Mouse (Mus musculus): ENCODE results near the gene Ablim2.

Ablim2 gene

DNA sequence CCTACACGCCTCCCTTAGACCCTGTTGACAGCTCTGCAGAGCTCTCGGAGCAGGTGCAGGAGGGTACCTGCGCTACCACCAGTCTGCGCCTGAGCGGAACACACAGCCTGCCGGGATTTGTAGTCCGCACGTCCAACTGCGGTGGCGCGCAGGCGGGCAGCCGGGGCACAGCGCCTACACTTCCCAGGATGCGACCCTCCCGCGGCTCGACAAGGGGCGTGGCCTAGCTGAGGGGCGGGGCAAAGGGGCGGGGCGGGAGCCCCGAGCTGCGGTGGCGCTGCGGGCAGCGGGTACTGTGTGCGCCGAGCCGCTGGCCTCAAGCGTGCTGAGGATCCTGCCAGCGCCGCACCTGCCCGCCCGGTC, at the start of gene Ablim2:
Gene Ablim2, plus strand, starts transcription at position 242 of the 363 bp plus-strand sequence.
- peak; percentile 97 for DNase-seq (ENCODE audit: low read depth, low spot score)

DNA sequence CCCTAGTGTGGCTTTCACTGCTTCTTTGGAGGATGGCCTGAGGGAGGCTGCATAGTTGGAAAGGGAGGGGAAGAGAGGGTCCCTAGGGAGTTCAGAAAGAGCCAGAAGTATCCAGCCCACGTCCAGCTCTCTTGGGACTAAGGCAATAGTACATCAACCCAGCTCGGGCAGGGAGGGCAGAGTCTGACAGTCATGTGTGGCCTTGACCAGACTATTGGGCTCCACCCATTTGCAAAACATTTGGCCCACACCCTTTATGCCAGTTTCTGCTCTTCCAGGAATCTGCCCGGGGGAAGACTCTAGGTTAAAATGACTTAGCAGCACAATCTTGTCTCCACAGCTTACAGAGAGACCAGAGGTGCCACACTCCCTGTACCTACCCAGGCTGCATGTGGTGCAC, 47.2 kb upstream of the Ablim2 start:
- peak; percentile 42 for DNase-seq (ENCODE audit: low read depth, low spot score)

DNA sequence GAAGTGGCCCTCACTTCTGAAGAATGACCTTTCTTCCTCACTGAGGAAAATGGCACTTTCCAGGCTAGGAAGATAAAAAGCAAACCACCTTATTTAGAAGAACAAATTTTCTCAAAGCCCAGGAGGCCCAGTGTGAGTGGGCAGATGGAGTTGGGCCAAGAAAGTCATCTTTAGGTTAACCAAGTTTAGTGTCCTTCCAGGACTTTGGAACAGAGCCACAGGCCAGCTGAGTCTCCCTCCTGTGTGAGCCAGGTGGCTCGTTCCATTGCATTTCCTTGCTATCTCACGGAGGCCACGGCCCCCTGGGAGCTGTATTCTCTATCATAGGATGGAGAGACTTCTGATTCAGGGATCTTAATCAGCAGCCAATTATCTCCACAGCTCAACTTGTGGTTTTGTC, 46.7 kb upstream of the Ablim2 start:
- DNase-seq (ENCODE audit: low read depth, low spot score): no peak

DNA sequence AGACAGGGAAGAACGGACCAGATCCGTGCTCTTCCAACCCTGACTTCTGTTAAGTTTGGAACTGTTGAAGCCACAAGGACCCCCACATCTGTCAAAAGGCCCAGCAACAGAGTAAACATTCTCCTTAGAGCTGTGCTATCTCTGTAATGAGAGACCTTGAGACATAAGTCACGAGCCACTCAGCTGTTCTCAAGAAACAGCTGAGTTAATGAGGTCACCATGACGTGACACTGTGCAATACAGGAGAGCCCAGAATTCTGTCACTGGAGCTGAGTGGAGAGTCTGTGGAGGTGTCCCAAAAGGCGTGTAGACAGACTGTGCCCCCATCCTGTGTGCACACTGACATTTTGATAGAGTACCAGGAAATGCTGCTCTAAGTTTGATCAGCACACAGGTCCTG, 45.2 kb upstream of the Ablim2 start:
- DNase-seq (ENCODE audit: low read depth, low spot score): no peak

DNA sequence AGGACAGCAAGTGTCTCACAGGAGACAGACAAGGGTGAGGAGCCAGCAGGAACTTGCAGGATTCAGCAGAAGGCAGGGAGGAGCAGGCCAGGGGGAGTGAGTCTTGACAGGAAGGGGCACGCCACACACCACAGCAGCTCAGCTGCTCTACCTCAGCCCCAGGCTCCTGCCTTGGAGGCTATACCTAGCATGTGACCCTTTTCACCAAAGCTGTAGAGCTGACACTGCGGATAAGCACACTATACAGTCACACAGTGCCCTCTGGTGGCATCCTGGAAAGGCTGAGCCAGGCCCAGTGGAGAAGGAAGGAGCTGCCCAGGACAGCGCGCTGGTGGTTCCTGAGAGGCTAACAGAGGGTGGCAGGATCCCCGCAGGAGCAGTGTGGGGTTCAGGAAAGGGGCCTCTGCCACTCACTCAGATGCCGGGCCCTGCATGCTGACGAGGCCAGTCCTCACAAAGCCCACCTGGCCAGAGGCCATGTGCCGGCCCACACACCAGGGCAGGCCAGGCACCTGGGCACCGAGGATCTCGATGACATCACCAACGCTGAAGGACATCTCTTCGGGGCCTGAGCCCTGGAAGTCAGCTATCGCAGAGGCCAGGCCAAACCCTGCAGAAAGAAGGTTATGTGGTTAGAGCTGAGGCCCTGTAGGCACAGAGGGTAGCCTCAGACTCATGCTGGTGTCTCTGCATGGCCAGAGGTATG, 43.9 kb upstream of the Ablim2 start:
- peak; percentile 89 for DNase-seq (ENCODE audit: low read depth, low spot score)

DNA sequence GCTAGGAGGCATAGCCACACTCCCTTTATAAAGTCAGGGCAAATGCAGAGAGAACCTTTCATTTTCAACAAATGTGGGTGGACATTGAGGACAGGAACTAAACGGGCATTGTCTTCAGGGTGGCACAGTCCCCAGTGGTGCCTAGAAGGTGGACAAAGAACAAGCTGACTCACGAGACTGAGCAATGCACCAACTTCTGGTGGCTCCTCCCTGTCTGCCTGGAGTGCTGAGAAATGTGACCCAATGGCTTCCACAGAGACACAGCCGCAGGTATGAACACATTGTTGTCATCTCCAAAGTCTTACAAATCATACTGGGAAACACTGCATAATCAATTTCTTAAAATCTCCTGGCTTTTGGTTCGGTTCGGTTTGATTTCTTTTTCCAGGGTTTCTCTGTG, 40.2 kb upstream of the Ablim2 start:
- peak; percentile 42 for DNase-seq (ENCODE audit: low read depth, low spot score)

DNA sequence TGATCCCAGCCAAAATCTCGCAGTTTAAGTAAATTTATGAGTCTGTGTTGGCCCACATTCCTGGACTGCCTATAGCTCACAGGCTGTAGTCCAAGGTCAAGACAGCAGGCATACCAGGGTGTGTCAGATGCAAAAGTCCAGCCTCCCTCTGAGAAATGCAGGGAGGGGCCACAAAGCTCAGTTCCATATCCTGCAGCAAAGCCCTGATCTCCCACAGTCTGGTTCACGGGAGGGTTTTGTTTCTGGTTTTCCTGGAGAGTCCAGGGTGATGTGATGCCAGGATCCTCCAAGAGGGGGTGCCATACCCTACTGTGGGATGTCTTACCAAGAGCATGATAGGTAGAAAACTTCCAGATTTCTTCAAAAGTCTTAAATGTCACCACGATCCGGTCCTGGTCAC, 39.7 kb upstream of the Ablim2 start:
- peak; percentile 99 for DNase-seq (ENCODE audit: low read depth, low spot score)

DNA sequence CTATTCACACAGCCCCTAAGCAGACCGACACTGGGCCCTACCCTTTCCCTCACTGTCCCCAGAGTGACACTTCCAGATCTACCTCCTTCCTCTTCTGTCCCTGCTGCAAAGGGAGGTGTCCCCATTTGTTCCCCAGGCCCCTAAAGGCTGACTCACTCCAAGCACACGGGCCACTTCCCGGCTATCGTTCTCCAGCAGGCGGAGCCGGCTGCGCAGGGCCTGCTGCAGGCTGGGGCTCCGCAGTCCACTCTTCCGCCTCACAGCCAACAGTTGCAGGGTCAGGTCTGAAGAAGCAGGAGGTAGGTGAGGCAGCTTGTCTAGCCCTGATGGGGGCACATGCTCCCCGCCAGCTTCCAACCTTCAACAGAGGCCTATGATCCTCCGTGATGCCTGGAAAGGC, 38.9 kb upstream of the Ablim2 start:
- DNase-seq (ENCODE audit: low read depth, low spot score): no peak

DNA sequence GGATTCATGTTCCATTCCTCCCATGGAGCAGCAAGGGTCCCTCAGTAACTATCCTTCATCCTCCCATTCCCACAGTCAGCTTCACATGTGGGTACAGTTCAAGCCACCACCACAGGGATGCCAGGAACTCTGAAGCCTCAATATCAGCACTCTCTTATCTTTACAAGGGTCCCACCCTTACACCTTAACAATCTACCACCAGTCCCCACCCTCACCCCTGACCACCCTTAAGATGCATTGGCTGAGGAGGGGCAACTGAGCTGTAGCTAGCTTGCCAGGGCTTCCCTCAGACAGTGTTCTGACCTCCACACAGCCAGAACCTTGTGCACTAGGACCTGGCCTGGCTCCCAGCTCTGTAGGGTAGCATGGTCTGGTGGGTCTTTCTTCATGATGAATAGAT, 38.3 kb upstream of the Ablim2 start:
- no peak for DNase-seq (ENCODE audit: low read depth, low spot score)

DNA sequence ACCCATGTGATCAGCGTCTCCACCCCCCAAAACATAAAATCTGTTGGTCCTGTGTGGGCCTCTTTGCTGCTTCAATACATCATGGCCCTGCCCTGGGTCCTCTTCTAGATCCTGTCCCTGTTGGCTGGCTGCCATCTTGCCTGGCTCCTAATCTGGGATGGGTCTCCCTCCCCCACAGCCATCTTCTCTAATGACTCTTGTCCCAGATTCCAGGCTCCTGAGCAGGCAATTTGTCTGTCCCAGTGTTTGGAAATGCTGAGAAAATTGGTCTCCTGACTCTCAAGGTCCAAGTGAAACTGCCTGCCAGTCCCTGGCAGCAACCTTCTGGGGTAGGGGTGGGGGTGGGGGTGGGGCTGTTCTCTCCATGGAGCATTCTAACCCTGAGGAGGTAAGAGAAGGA, 37.8 kb upstream of the Ablim2 start:
- DNase-seq (ENCODE audit: low read depth, low spot score): no peak

DNA sequence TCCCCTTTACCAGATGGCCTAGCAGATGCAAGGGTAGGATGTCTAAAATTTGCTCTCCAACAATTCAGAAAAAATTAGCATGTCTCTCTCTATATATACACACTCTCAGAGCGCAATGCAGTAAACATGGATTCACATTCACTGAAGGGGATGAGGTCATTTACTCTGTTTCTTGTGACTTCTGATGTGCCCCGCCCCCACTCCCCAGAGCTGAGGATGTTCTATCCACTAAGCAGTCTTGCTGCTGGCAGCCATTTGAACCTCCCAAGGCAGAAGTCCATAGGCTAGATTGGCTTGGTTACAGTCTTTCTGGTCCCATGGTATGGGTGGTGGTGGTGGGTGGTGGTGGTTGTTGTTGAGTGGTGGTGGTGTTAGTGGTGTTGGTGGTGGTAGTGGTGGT, 35.7 kb upstream of the Ablim2 start:
- no peak for DNase-seq (ENCODE audit: low read depth, low spot score)

DNA sequence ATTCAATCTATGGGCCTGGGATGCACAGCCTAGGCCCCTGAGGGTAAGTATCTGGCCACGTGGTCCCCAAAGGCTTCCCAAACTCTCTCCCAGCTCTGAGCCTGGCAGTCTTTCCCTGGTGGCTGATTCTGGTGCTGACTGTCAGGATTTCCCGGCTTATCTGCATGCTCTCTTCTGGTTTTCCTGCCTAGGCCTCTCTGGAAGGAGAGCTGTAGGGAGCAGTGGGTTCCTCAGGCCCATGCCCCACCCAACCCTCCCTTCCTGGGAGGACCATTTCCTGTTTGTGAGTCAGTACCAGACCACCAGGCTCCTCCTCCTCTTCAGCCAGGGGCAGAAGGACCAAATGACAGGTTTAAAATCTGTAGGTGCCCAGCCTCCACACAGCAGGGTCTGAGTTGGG, 35.0 kb upstream of the Ablim2 start:
- DNase-seq (ENCODE audit: low read depth, low spot score): peak; percentile 84

DNA sequence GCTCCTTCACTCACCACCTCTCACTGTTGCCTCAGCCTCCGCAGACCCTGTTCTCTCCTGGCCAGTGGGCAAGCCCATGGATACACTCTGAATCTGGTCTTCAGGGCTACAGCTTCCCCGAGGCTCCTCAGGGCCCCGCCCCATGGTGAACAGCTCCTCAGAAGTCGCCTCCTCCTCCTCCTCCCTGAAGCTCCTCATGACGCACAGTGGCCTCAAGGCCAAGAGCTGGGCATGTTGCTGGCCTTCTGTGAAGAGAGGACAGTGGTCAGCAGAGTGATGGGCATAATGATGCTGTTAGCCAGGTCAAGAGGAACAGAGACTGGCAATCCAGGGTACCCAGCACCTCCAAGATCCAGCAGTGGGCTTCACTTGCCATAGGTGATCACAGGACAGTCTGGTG, 33.8 kb upstream of the Ablim2 start:
- DNase-seq (ENCODE audit: low read depth, low spot score): no peak

DNA sequence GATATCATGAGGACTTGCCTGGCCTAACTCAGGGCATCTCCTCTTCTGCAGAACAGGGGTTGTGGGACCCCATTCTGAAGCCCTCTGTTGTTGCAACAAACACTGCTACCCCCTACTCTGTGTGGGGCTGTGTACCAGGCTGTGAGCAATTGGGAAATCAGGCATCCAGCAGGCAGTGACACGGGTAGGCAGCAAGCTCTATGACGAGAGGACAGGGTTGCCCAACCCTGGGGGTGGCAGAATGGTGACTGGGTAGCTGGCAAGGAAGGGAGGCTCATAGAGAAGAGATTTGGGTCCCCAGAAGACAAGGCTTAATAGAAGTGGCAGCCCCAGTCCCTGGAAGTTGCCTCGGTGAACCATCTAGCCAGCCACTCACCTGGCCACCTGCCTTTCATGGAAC, 31.8 kb upstream of the Ablim2 start:
- no peak for DNase-seq (ENCODE audit: low read depth, low spot score)

DNA sequence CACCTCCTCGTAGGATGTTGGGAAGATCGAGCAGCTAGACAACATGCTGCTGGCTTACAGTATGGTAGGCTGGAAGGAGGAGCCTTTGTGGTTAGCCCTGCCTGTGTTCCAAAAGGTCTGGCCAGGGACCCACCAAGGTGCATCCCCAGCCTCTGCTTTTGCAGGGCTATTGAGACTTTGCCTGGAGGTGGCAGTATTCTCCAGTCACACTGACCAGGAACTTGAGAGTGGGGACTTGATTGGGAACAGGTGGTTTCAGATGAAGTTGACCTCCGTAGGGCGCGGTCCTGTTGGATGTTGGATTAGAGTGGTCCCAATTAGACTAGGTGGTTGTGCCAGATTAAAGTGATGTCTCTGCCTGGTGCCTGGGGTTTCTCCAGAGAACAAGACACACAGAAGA, 30.2 kb upstream of the Ablim2 start:
- no peak for DNase-seq (ENCODE audit: low read depth, low spot score)

DNA sequence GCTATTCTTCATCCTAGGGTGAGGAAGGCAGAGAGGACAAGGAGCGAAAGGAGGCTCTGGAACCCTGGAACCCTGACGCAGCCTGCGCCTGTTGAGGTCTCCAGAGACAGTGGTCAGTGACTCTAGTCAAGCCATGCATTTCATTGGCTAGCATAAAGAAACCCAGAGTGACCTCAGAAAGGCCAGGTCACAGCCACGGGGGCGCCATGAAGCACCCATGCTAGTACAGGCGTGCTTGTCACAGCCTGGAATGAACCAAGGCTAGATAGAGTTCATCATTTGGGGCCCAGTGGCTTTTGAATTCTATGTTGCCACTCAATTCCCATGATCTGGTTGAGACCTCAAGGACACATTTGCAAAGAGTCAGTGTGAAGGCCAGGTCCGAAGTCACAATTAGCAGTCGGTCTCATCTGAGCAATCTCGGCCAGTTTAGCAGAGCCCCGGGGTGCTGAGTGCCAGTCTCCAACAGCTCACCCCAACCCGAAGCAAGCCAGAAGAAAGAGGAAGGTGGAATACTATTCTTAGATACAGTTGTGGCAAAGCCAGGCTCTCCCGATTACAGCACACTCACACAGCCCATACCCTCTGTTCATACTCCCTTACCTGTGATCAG, 29.2 kb upstream of the Ablim2 start:
- no peak for DNase-seq (ENCODE audit: low read depth, low spot score)

DNA sequence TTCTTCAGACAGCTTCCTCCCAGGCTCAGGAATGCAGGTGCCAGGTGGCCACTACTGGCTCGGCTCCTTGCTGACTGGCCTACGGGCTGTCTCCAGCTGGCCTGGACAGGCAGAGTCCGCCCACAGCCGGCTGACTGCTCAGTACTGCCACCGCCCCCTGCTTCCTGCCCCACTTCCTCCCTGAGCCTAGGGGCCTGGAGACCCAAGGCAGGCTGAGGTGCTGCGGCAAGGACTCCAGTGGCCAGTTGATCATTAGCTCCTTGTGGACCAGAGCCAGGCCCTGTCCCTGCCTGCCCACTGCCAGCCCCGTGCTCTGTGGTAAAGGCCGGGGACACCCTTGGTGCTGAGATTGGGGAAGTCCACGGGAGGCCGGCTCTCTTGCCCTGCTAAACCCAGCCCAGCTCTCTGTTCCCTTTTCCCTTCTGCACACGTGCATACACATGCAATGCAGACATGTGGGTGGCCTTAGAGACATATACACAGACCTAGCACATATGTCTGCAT, 28.7 kb upstream of the Ablim2 start:
- DNase-seq (ENCODE audit: low read depth, low spot score): no peak

DNA sequence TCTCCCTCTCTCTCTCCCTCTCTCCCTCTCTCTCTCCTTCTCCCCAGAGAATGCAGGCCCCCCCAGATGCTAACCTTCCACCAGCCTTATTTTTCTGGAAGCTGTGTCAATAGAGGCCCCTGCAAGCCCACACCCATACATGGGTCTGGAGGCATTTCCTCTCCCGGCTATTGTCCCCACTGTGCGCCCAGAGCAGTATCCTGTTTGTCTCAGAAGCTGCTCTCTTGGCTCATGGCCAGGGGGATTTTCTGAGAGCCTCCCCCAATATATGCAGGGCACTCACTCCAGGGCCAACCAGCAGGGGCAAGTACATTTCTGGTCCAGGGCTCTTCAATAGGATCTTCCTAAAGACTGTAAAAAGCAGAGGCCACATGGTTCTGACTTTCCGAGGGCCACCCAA, 27.8 kb upstream of the Ablim2 start:
- DNase-seq (ENCODE audit: low read depth, low spot score): no peak

DNA sequence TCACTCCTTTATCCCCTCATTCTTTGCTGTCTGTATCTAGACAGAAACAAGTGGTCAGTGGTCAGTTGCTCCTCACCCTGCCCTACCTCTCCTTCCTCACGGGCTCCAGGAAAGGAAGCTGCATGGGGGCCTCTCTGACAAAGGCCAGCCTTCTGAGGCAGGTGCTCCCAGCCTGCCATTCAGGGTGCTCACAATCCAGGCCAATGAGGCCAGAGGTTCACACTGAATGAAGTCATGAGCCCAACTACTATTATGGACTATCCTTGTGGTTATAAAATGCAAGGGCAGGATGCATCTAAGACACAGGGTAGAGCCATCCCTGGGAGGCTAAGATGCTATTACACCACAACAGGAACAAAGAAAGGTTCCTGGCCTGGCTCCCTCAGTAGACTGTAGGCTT, 27.1 kb upstream of the Ablim2 start:
- DNase-seq (ENCODE audit: low read depth, low spot score): no peak

DNA sequence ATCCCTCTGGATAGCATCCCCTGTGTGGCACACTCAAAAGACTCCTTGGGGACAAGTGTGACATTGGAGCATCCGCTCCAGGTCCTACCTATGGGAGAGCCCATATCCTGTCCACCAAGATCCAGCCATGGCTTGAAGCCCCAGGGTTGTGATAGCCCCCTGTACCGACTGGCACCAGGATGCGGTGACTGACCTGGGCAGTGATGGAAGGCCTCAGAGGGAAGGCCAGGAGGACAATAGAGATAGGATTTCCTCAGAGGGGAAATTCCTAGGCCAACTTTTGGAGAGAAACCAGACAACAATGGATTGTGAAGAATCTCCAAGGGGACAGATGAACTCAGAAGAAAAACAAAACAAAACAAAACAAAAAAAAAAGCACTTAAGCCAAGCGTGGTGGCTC, 26.7 kb upstream of the Ablim2 start:
- no peak for DNase-seq (ENCODE audit: low read depth, low spot score)

DNA sequence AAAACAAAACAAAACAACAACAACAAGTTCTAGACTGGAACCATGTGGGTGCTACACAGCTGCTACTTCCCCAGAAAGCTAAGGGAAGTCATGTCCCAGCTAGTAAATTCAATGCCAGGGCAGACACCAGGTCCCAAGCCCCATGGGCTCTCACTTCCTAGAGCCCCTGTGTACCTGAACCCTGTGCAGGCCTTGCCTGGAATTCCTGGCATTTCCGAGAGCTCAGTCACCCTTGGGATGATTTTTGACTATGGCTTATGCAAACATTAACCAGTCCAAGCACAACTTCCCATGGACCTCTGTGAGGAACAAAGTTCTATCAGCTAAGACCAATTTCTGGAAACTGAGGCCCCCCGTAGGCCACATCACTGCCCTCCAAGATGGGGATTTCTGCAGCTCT, 24.2 kb upstream of the Ablim2 start:
- DNase-seq (ENCODE audit: low read depth, low spot score): no peak

DNA sequence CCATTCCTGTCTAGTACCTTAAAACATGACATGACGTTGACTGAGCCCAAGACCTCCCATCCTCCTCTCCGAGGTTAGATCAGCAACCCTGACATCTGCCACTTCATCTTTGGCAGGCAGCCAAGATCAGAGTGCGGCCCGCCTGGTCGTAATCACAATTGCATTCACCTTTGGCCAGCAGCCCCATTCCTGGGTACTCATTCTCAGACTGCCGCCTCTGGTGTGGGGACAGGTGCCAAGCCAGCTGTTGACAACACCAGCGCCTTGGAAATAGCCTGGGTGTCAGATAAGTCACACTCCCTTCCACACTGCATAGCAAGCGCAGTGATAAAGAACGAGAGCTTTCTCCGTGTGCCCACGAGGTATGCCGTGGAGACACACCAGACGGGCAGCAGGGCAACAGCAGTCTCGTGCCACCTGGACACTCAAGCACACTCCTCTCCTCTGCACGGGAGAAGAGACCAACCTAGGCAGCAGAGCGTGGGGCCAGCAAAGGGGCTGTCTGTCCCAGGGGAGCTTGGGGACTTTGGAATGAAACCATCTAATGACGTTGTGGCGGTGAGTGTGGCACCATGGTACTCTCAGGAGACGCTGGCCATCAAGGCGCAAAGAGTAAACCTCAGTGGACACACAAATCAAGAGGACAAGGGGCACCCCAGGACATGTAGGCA, 20.3 kb upstream of the Ablim2 start:
- DNase-seq (ENCODE audit: low read depth, low spot score): no peak

DNA sequence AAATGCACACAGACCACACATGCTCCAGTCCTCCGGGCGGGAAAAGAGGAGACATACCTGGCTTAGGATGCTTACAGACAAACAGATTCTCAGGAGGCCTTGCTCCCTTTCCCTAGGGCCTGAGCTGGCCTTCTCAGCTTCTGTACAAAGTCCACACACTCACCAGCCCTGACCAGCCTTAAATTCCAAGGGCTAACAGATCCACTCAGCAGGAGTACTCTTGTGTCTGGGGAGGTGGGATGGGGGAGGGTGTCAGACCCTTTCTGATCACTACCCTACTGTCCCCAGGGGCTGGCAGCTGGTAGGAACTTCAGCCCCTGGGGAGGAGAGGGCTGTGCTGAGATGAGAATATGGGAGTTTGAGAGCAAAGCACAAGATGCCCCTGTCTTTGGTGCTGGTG, 18.7 kb upstream of the Ablim2 start:
- DNase-seq (ENCODE audit: low read depth, low spot score): no peak
